Mouse (Mus musculus): ENCODE data around the gene Senp1. TPM values are rescaled to one million over a fixed set of nuclear protein-coding genes. Genes with fewer than 3 reads are reported as not detected.

Senp1 gene
- polyA plus RNA-seq, 1 experiment from 2014 or later, result 24.3 TPM

- Histone ChIP-seq H3K4me3 (no peak overlapping the region), H3K4me1 (no peaks in the 10 kb centered on the region), H3K27ac (no peak overlapping the region), H3K4me2 (no peak overlapping the region), H3K27me3 (replicated peaks) (no peaks in the 10 kb centered on the region), H3K9me3 (no peaks in the 10 kb centered on the region), H3K9ac (no peak overlapping the region), H3K36me3 (replicated peaks) (peaks cover 9% of the 10 kb centered on the region; the same call in 1 of the 2 replicates)
- no peak for ATAC-seq (replicated peaks)
- 8% methylated on average over 3 of the region's 3 CpGs for WGBS
These were observed 58.3 kb downstream of the Senp1 start for GRCm38 (mm10) chr15:98035076-98035755.

- WGBS, result 69% methylated on average over 9 of the region's 9 CpGs
- no peak overlapping the region for H3K27ac ChIP-seq
- H3K4me3 ChIP-seq, result no peak overlapping the region
- H3K9me3 ChIP-seq, result no peaks in the 10 kb centered on the region
- no peak overlapping the region for H3K9ac ChIP-seq
- ATAC-seq (replicated peaks), result no peak
- no peaks in the 10 kb centered on the region for H3K27me3 ChIP-seq (replicated peaks)
- no peaks in the 10 kb centered on the region for H3K4me1 ChIP-seq
- no peaks in the 10 kb centered on the region; the same call in 1 of the 2 replicates for H3K36me3 ChIP-seq (replicated peaks)
- no peak overlapping the region for H3K4me2 ChIP-seq
These were observed 60.3 kb downstream of the Senp1 start for GRCm38 (mm10) chr15:98033233-98033748.

- Histone ChIP-seq H3K9ac (no peak overlapping the region), H3K9me3 (no peaks in the 10 kb centered on the region), H3K4me1 (peaks cover 11% of the 10 kb centered on the region; the same call in 1 of the 2 replicates), H3K27me3 (replicated peaks) (no peaks in the 10 kb centered on the region), H3K4me2 (no peak overlapping the region), H3K27ac (no peak overlapping the region), H3K36me3 (replicated peaks) (no peaks in the 10 kb centered on the region), H3K4me3 (no peak overlapping the region)
- 81% methylated on average over 6 of the region's 6 CpGs for WGBS
- no peak for ATAC-seq (replicated peaks)
These were observed 63.7 kb downstream of the Senp1 start for GRCm38 (mm10) chr15:98029798-98030197.

GRCm38 (mm10) chr15:98026967-98027904 is 66.3 kb downstream of the Senp1 start:
- no peak overlapping the region for H3K9ac ChIP-seq
- H3K27ac ChIP-seq, result no peak overlapping the region
- H3K4me3 ChIP-seq, result no peak overlapping the region
- H3K4me1 ChIP-seq, result peaks cover 11% of the 10 kb centered on the region; the same call in 1 of the 2 replicates
- no peak overlapping the region for H3K4me2 ChIP-seq
- no peak for ATAC-seq (replicated peaks)
- H3K36me3 ChIP-seq (replicated peaks), result no peaks in the 10 kb centered on the region
- H3K9me3 ChIP-seq, result no peaks in the 10 kb centered on the region
- 33% methylated on average over 12 of the region's 12 CpGs for WGBS
- no peaks in the 10 kb centered on the region for H3K27me3 ChIP-seq (replicated peaks)

- Histone ChIP-seq H3K4me1 (peaks cover 11% of the 10 kb centered on the region; the same call in 1 of the 2 replicates), H3K4me3 (no peak overlapping the region), H3K36me3 (replicated peaks) (no peaks in the 10 kb centered on the region), H3K27me3 (replicated peaks) (no peaks in the 10 kb centered on the region), H3K9ac (no peak overlapping the region), H3K4me2 (no peak overlapping the region), H3K9me3 (no peaks in the 10 kb centered on the region), H3K27ac (0 out of 2 replicates have a peak overlapping the region, but pooled peaks have one; percentile 5)
- no peak for ATAC-seq (replicated peaks)
- WGBS, result 37% methylated on average over 4 of the region's 4 CpGs
These were observed 67.9 kb downstream of the Senp1 start for GRCm38 (mm10) chr15:98025611-98026010.

- no peak overlapping the region for H3K4me2 ChIP-seq
- H3K36me3 ChIP-seq (replicated peaks), result no peaks in the 10 kb centered on the region
- no peak for ATAC-seq (replicated peaks)
- H3K9me3 ChIP-seq, result no peaks in the 10 kb centered on the region
- H3K4me1 ChIP-seq, result peaks cover 11% of the 10 kb centered on the region; the same call in 1 of the 2 replicates
- no peak overlapping the region for H3K9ac ChIP-seq
- H3K27me3 ChIP-seq (replicated peaks), result no peaks in the 10 kb centered on the region
- no peak overlapping the region for H3K4me3 ChIP-seq
- H3K27ac ChIP-seq, result no peak overlapping the region
- WGBS, result 31% methylated on average over 3 of the region's 3 CpGs
These were observed 70.4 kb downstream of the Senp1 start for GRCm38 (mm10) chr15:98023137-98023536.

- Histone ChIP-seq H3K4me3 (no peak overlapping the region), H3K9ac (no peak overlapping the region), H3K27ac (no peak overlapping the region), H3K4me1 (peaks cover 3% of the 10 kb centered on the region; the same call in 1 of the 2 replicates), H3K9me3 (no peaks in the 10 kb centered on the region), H3K4me2 (no peak overlapping the region), H3K27me3 (replicated peaks) (no peaks in the 10 kb centered on the region), H3K36me3 (replicated peaks) (no peaks in the 10 kb centered on the region)
- 73% methylated on average over 2 of the region's 2 CpGs for WGBS
- no peak for ATAC-seq (replicated peaks)
These were observed 71.7 kb downstream of the Senp1 start for GRCm38 (mm10) chr15:98021886-98022285.

- Histone ChIP-seq H3K4me2 (no peak overlapping the region), H3K27me3 (replicated peaks) (no peaks in the 10 kb centered on the region), H3K9me3 (no peaks in the 10 kb centered on the region), H3K36me3 (replicated peaks) (no peaks in the 10 kb centered on the region), H3K4me1 (no peaks in the 10 kb centered on the region), H3K27ac (no peak overlapping the region), H3K9ac (no peak overlapping the region), H3K4me3 (no peak overlapping the region)
- ATAC-seq (replicated peaks), result no peak
- 66% methylated on average over 3 of the region's 3 CpGs for WGBS
These were observed 74.5 kb downstream of the Senp1 start for GRCm38 (mm10) chr15:98019047-98019446.

- no peak overlapping the region for H3K4me2 ChIP-seq
- no peak overlapping the region for H3K4me3 ChIP-seq
- no peak overlapping the region for H3K9ac ChIP-seq
- no peak for ATAC-seq (replicated peaks)
- no peak overlapping the region for H3K27ac ChIP-seq
- no peaks in the 10 kb centered on the region for H3K36me3 ChIP-seq (replicated peaks)
- H3K27me3 ChIP-seq (replicated peaks), result no peaks in the 10 kb centered on the region
- H3K9me3 ChIP-seq, result no peaks in the 10 kb centered on the region
- H3K4me1 ChIP-seq, result no peaks in the 10 kb centered on the region
- 85% methylated on average over 4 of the region's 4 CpGs for WGBS
These were observed 75.6 kb downstream of the Senp1 start for GRCm38 (mm10) chr15:98017925-98018324.

- 57% methylated on average over 6 of the region's 6 CpGs for WGBS
- no peak for ATAC-seq (replicated peaks)
- Histone ChIP-seq H3K36me3 (replicated peaks) (no peaks in the 10 kb centered on the region), H3K9ac (no peak overlapping the region), H3K27me3 (replicated peaks) (no peaks in the 10 kb centered on the region), H3K4me1 (no peaks in the 10 kb centered on the region), H3K4me3 (no peak overlapping the region), H3K4me2 (no peak overlapping the region), H3K27ac (no peak overlapping the region), H3K9me3 (no peaks in the 10 kb centered on the region)
These were observed 80.7 kb downstream of the Senp1 start for GRCm38 (mm10) chr15:98012810-98013209.

GRCm38 (mm10) chr15:98005181-98005580 is 88.4 kb downstream of the Senp1 start:
- Histone ChIP-seq H3K36me3 (replicated peaks) (no peaks in the 10 kb centered on the region), H3K9ac (no peak overlapping the region)

GRCm38 (mm10) chr15:98004740-98005159 is 88.8 kb downstream of the Senp1 start:
- Histone ChIP-seq H3K27ac (0 out of 2 replicates have a peak overlapping the region, but pooled peaks have one; percentile 3), H3K9ac (peak overlapping the region; percentile 41), H3K9me3 (no peaks in the 10 kb centered on the region), H3K4me3 (peak overlapping the region; percentile 42), H3K4me2 (peak overlapping the region; percentile 68), H3K27me3 (replicated peaks) (peaks cover 20% of the 10 kb centered on the region), H3K4me1 (peaks cover 56% of the 10 kb centered on the region), H3K36me3 (replicated peaks) (no peaks in the 10 kb centered on the region)
- no peak; the same call in 1 of the 2 replicates for ATAC-seq (replicated peaks)
- under 1% methylated on average over 18 of the region's 19 CpGs for WGBS

More at GRCm38 (mm10) chr15:98005181-98005580, 88.4 kb downstream of the Senp1 start:
- H3K27ac ChIP-seq, result no peak overlapping the region
- ATAC-seq (replicated peaks), result no peak
- peaks cover 19% of the 10 kb centered on the region for H3K27me3 ChIP-seq (replicated peaks)
- peak overlapping the region; percentile 42; the same call in 1 of the 2 replicates for H3K4me3 ChIP-seq
- WGBS, result 11% methylated on average over 11 of the region's 11 CpGs
- H3K4me2 ChIP-seq, result peak overlapping the region; percentile 68
- no peaks in the 10 kb centered on the region for H3K9me3 ChIP-seq
- H3K4me1 ChIP-seq, result peaks cover 52% of the 10 kb centered on the region

All from midbrain, embryonic 15.5 days (tissue).